Comparison of ENCODE assay signal across 8 mouse cellular contexts in genomic region chr2:115581241-115581988, GRCm38 (mm10). TPM values are rescaled to one million over a fixed set of nuclear protein-coding genes. Genes with fewer than 3 reads are reported as not detected.
DNase-seq lines count a peak whose midpoint lies in the region; ATAC-seq and TF ChIP-seq lines count a peak whose summit lies in the region.

BC052040 (plus strand) TSS chr2:115581716.

- H3K4me1 ChIP-seq in hindbrain, embryonic 10.5 days (replicated peaks): peaks cover 42% of the 10 kb centered on the region
- peaks cover 3% of the 10 kb centered on the region; the same call in 1 of the 2 replicates for H3K4me1 ChIP-seq in lung, postnatal 0 days (ENCODE audit: insufficient read depth, low read depth, low read length)

- peak within 1 kb of the TSS; percentile 65 for H3K9ac ChIP-seq in lung, postnatal 0 days (replicated peaks; ENCODE audit: low read depth)

- ATAC-seq in frontal cortex, adult (ENCODE audit: low TSS enrichment): peak; percentile 100
- peak; percentile 98 for ATAC-seq in lung, postnatal 0 days

- peak within 1 kb of the TSS; percentile 67 for H3K4me2 ChIP-seq in lung, postnatal 0 days (replicated peaks; ENCODE audit: low read depth, low read length)

- H3K9me3 ChIP-seq in hindbrain, embryonic 10.5 days: no peaks in the 10 kb centered on the region
- H3K9me3 ChIP-seq in lung, postnatal 0 days (ENCODE audit: low read length): no peaks in the 10 kb centered on the region

- TF ChIP-seq EP300 in lung, postnatal 0 days (IDR thresholded peaks at IDR 0.05): no peak

- WGBS in hindbrain, embryonic 10.5 days: under 1% methylated on average over 41 of the region's 41 CpGs
- WGBS in lung, postnatal 0 days: under 1% methylated on average over 41 of the region's 41 CpGs

- no peaks in the 10 kb centered on the region for H3K27me3 ChIP-seq in hindbrain, embryonic 10.5 days (ENCODE audit: insufficient read depth, poor library complexity, severe bottlenecking)
- H3K27me3 ChIP-seq in lung, postnatal 0 days (replicated peaks; ENCODE audit: insufficient read depth, low read length): no peaks in the 10 kb centered on the region

- DNase-seq in MEL-GATA-1-ER (ENCODE audit: extremely low read depth, low read depth): peak; percentile 81
- peak; percentile 87 for DNase-seq in cerebellum, adult 8-10 months
- DNase-seq in hindbrain, embryonic 10.5 days (ENCODE audit: low spot score): peak; percentile 91
- peak; percentile 87 for DNase-seq in layer of hippocampus, adult 9-11 months
- peak; percentile 91 for DNase-seq in lung, postnatal 0 days (ENCODE audit: low spot score)
- DNase-seq in ovary, postnatal 14 days (ENCODE audit: low spot score): peak; percentile 80
- peak; percentile 92 for DNase-seq in thymus, postnatal 14 days

- peak; percentile 26 for TF ChIP-seq CTCF in lung, postnatal 0 days (IDR thresholded peaks at IDR 0.05)

- peak within 1 kb of the TSS; percentile 73 for H3K4me3 ChIP-seq in hindbrain, embryonic 10.5 days
- peak within 1 kb of the TSS; percentile 89 for H3K4me3 ChIP-seq in lung, postnatal 0 days (ENCODE audit: low read depth, low read length)

- H3K27ac ChIP-seq in hindbrain, embryonic 10.5 days: peak within 1 kb of the TSS; percentile 94
- H3K27ac ChIP-seq in lung, postnatal 0 days (ENCODE audit: low read length): peak within 1 kb of the TSS; percentile 57; the same call in 1 of the 2 replicates

- H3K36me3 ChIP-seq in hindbrain, embryonic 10.5 days: no peaks in the 10 kb centered on the region
- H3K36me3 ChIP-seq in lung, postnatal 0 days (ENCODE audit: insufficient read depth, low read length): no peaks in the 10 kb centered on the region

RNA-seq across cellular contexts. Expression of gene BC052040, which starts in this region (rescaled TPM):
- polyA plus RNA-seq in hindbrain, embryonic 10.5 days (2016; fragmentation: Nextera tagmentation; extraction: Ambion mirVana): 23.7 and 25.1 TPM in 2 replicates
- polyA plus RNA-seq in lung, postnatal 0 days (2015; fragmentation: Nextera tagmentation; extraction: Ambion mirVana): 1.6 and 2.3 TPM in 2 replicates

Comparison
In these comparisons a context has a peak if more than half of its experiments do, and no peak if none do; other contexts are left out.
1. Peak in every context shown above with its lines: DNase-seq, ATAC-seq, H3K4me3 ChIP-seq and H3K27ac ChIP-seq.